In genomic region chr11:70563470-70564275, GRCm38 (mm10) we compare ENCODE assay signal across 8 mouse cellular contexts. TPM values are rescaled to one million over a fixed set of nuclear protein-coding genes. Genes with fewer than 3 reads are reported as not detected.
DNase-seq lines count a peak whose midpoint lies in the region; ATAC-seq lines count a peak whose summit lies in the region.

No protein-coding gene starts in this region.

- WGBS in intestine, embryonic 15.5 days = 2% methylated on average over 25 of the region's 25 CpGs
- 5% methylated on average over 25 of the region's 25 CpGs for WGBS in liver, embryonic 16.5 days (ENCODE audit: insufficient replicate concordance)
- WGBS in neural tube, embryonic 11.5 days = 2% methylated on average over 25 of the region's 25 CpGs

- DNase-seq in cerebellum, postnatal 10 days = peak; percentile 39 to 54
- DNase-seq in cerebellum, adult 11 months = no peak
- peak; percentile 46 for DNase-seq in ZHBTc4 (ENCODE audit: low read depth, low spot score)
- peak; percentile 48 for DNase-seq in forelimb bud, embryonic 11.5 days (ENCODE audit: low read depth, low spot score)
- DNase-seq in neural tube, embryonic 11.5 days (ENCODE audit: low spot score) = peak; percentile 39
- no peak for DNase-seq in frontal cortex, postnatal 36 days (ENCODE audit: low spot score in 2 of 2)

- ATAC-seq in intestine, embryonic 15.5 days = peak; percentile 10; the same call in 1 of the 2 replicates
- no peak for ATAC-seq in liver, embryonic 16.5 days (ENCODE audit: low read depth)
- no peak for ATAC-seq in neural tube, embryonic 11.5 days (ENCODE audit: insufficient read depth, low FRiP score, low TSS enrichment)

- H3K27ac ChIP-seq in intestine, embryonic 15.5 days = peak overlapping the region; percentile 89
- H3K27ac ChIP-seq in liver, embryonic 16.5 days (ENCODE audit: low read length) = peak overlapping the region; percentile 69
- no peak overlapping the region for H3K27ac ChIP-seq in neural tube, embryonic 11.5 days (ENCODE audit: low read depth, low read length)

- H3K4me2 ChIP-seq in intestine, embryonic 15.5 days (replicated peaks) = peak overlapping the region; percentile 90
- H3K4me2 ChIP-seq in liver, embryonic 16.5 days (ENCODE audit: low read depth, low read length) = peak overlapping the region; percentile 92
- H3K4me2 ChIP-seq in neural tube, embryonic 11.5 days (ENCODE audit: low read depth) = peak overlapping the region; percentile 93

- peaks cover 26% of the 10 kb centered on the region for H3K4me1 ChIP-seq in intestine, embryonic 15.5 days (replicated peaks)
- H3K4me1 ChIP-seq in liver, embryonic 16.5 days (ENCODE audit: control insufficient read depth, low read depth, low read length) = peaks cover 27% of the 10 kb centered on the region
- H3K4me1 ChIP-seq in neural tube, embryonic 11.5 days (ENCODE audit: control insufficient read depth, insufficient read depth, low read length) = peaks cover 31% of the 10 kb centered on the region

- peak overlapping the region; percentile 79 for H3K9ac ChIP-seq in intestine, embryonic 15.5 days
- H3K9ac ChIP-seq in liver, embryonic 16.5 days (ENCODE audit: low read depth, low read length) = peak overlapping the region; percentile 74
- H3K9ac ChIP-seq in neural tube, embryonic 11.5 days (ENCODE audit: low read length) = peak overlapping the region; percentile 82

- H3K9me3 ChIP-seq in intestine, embryonic 15.5 days = no peaks in the 10 kb centered on the region
- H3K9me3 ChIP-seq in liver, embryonic 16.5 days (replicated peaks; ENCODE audit: control insufficient read depth, low read length) = no peaks in the 10 kb centered on the region
- H3K9me3 ChIP-seq in neural tube, embryonic 11.5 days (ENCODE audit: control insufficient read depth, low read length) = no peaks in the 10 kb centered on the region

- H3K27me3 ChIP-seq in intestine, embryonic 15.5 days (replicated peaks) = no peaks in the 10 kb centered on the region
- no peaks in the 10 kb centered on the region for H3K27me3 ChIP-seq in liver, embryonic 16.5 days (ENCODE audit: control insufficient read depth, insufficient read depth, low read depth, low read length)
- no peaks in the 10 kb centered on the region for H3K27me3 ChIP-seq in neural tube, embryonic 11.5 days (ENCODE audit: control insufficient read depth, insufficient read depth, low read length)

- H3K36me3 ChIP-seq in intestine, embryonic 15.5 days = no peaks in the 10 kb centered on the region; the same call in 1 of the 2 replicates
- no peaks in the 10 kb centered on the region for H3K36me3 ChIP-seq in liver, embryonic 16.5 days (ENCODE audit: control insufficient read depth, insufficient read depth)
- no peaks in the 10 kb centered on the region for H3K36me3 ChIP-seq in neural tube, embryonic 11.5 days (ENCODE audit: control insufficient read depth, insufficient read depth, low read length)

- peak overlapping the region; percentile 95 for H3K4me3 ChIP-seq in intestine, embryonic 15.5 days (replicated peaks)
- H3K4me3 ChIP-seq in liver, embryonic 16.5 days (ENCODE audit: low read depth, low read length) = peak overlapping the region; percentile 73
- peak overlapping the region; percentile 81 for H3K4me3 ChIP-seq in neural tube, embryonic 11.5 days (ENCODE audit: low read depth, low read length)

RNA-seq across cellular contexts. Expression of gene Mink1, which starts 1.0 kb away (rescaled TPM):
- polyA plus RNA-seq in intestine, embryonic 15.5 days (2015; fragmentation: Nextera tagmentation; extraction: Ambion mirVana) = 11.8 and 12.7 TPM in 2 replicates
- 4.0 and 6.0 TPM in 2 replicates for polyA plus RNA-seq in liver, embryonic 16.5 days (2015; fragmentation: Nextera tagmentation; extraction: Ambion mirVana)
- 15.0 and 16.0 TPM in 2 replicates for polyA plus RNA-seq in neural tube, embryonic 11.5 days (2014; fragmentation: Nextera tagmentation; extraction: Ambion mirVana)

RNA-seq across cellular contexts. Expression of gene Pld2, which starts 23.8 kb away (rescaled TPM):
- polyA plus RNA-seq in intestine, embryonic 15.5 days (2015; fragmentation: Nextera tagmentation; extraction: Ambion mirVana) = 10.3 and 11.0 TPM in 2 replicates
- polyA plus RNA-seq in liver, embryonic 16.5 days (2015; fragmentation: Nextera tagmentation; extraction: Ambion mirVana) = 2.1 and 2.9 TPM in 2 replicates
- 2.9 and 4.0 TPM in 2 replicates for polyA plus RNA-seq in neural tube, embryonic 11.5 days (2014; fragmentation: Nextera tagmentation; extraction: Ambion mirVana)

RNA-seq across cellular contexts. Expression of gene Gm40193, which starts 30.9 kb away (rescaled TPM):
- not detected in 2 replicates for polyA plus RNA-seq in intestine, embryonic 15.5 days (2015; fragmentation: Nextera tagmentation; extraction: Ambion mirVana)
- polyA plus RNA-seq in liver, embryonic 16.5 days (2015; fragmentation: Nextera tagmentation; extraction: Ambion mirVana) = not detected in 2 replicates
- polyA plus RNA-seq in neural tube, embryonic 11.5 days (2014; fragmentation: Nextera tagmentation; extraction: Ambion mirVana) = not detected in 2 replicates

RNA-seq across cellular contexts. Expression of gene Psmb6, which starts 38.5 kb away (rescaled TPM):
- polyA plus RNA-seq in intestine, embryonic 15.5 days (2015; fragmentation: Nextera tagmentation; extraction: Ambion mirVana) = 646 and 704 TPM in 2 replicates
- polyA plus RNA-seq in liver, embryonic 16.5 days (2015; fragmentation: Nextera tagmentation; extraction: Ambion mirVana) = 291 and 307 TPM in 2 replicates
- 898 and 923 TPM in 2 replicates for polyA plus RNA-seq in neural tube, embryonic 11.5 days (2014; fragmentation: Nextera tagmentation; extraction: Ambion mirVana)

RNA-seq across cellular contexts. Expression of gene Gltpd2, which starts 44.7 kb away (rescaled TPM):
- 1.5 and 2.2 TPM in 2 replicates for polyA plus RNA-seq in intestine, embryonic 15.5 days (2015; fragmentation: Nextera tagmentation; extraction: Ambion mirVana)
- 33.8 and 35.3 TPM in 2 replicates for polyA plus RNA-seq in liver, embryonic 16.5 days (2015; fragmentation: Nextera tagmentation; extraction: Ambion mirVana)
- 0.20 TPM in 1 of 2 replicates, not detected in the other for polyA plus RNA-seq in neural tube, embryonic 11.5 days (2014; fragmentation: Nextera tagmentation; extraction: Ambion mirVana)

Comparison
In these comparisons a context has a peak if more than half of its experiments do, and no peak if none do; other contexts are left out.
1. DNase-seq: peak in cerebellum, postnatal 10 days (2 of 2), ZHBTc4 (single experiment), forelimb bud, embryonic 11.5 days (single experiment) and neural tube, embryonic 11.5 days (single experiment); none in cerebellum, adult 11 months (single experiment) and frontal cortex, postnatal 36 days (0 of 2).
2. Peak in every context shown above with its lines, with median percentiles within 50 percentile points of each other: H3K4me2 ChIP-seq, H3K4me3 ChIP-seq and H3K9ac ChIP-seq.